Mouse (Mus musculus): Measurements from ENCODE around the gene Taf12. TPM values are rescaled to one million over a fixed set of nuclear protein-coding genes. Genes with fewer than 3 reads are reported as not detected.
A peak's percentile ranks its signal among the peaks of the same experiment; 100 is the strongest.
"Not testable (repeated sequence)": the region's sequence is repeated elsewhere in the genome, so short reads cannot be mapped to it uniquely, and the experiment has no call there.

Taf12 gene
- polyA plus RNA-seq, 1 experiment from 2014 or later, result 68.0 TPM

GRCm38 (mm10) chr4:132302939-132303479, 28.8 kb downstream of the Taf12 start, which contains the start of gene Rab42:
Rab42 (minus strand) TSS chr4:132303385.
- DNase-seq (ENCODE audit: low spot score) (peak; percentile 81), ATAC-seq (replicated peaks; ENCODE audit: low FRiP score) (peak; percentile 24)
- peaks cover 3% of the 10 kb centered on the region; the same call in 1 of the 2 replicates for H3K4me1 ChIP-seq (replicated peaks; ENCODE audit: control insufficient read depth, insufficient read depth, low read length)
- H3K9ac ChIP-seq (ENCODE audit: low read length), result peak within 1 kb of the TSS; percentile 59
- no peaks in the 10 kb centered on the region for H3K9me3 ChIP-seq (ENCODE audit: control insufficient read depth, low read length)
- no peaks in the 10 kb centered on the region for H3K27me3 ChIP-seq (ENCODE audit: control insufficient read depth, insufficient read depth, low read length)
- H3K27ac ChIP-seq (ENCODE audit: low read depth, low read length), result no peak within 1 kb of the TSS
- peak within 1 kb of the TSS; percentile 40 for H3K4me3 ChIP-seq (ENCODE audit: low read depth, low read length)
- WGBS, result 2% methylated on average over 30 of the region's 31 CpGs
- H3K36me3 ChIP-seq (ENCODE audit: control insufficient read depth, insufficient read depth, low read length), result no peaks in the 10 kb centered on the region
- peak within 1 kb of the TSS; percentile 70 for H3K4me2 ChIP-seq (ENCODE audit: low read depth, low read length, severe bottlenecking)

DNA sequence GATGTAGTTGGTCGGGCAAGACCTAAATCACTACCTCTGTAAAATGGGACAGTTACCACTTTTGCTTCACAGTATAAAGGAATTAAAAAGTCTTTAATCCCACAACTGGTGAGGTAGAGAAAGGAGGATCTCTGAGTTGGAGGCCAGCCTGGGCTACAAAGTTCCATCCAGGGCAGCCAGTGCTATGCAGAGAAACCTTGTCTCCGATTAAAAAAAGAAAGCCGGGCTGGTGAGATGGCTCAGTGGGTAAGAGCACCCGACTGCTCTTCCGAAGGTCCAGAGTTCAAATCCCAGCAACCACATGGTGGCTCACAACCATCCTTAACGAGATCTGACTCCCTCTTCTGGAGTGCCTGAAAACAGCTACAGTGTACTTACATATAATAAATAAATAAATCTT, 29.3 kb downstream of the Taf12 start:
- 43% methylated on average over 6 of the region's 6 CpGs for WGBS
- H3K9me3 ChIP-seq (ENCODE audit: control insufficient read depth, low read length); H3K4me1 ChIP-seq (replicated peaks; ENCODE audit: control insufficient read depth, insufficient read depth, low read length); H3K27me3 ChIP-seq (ENCODE audit: control insufficient read depth, insufficient read depth, low read length); DNase-seq (ENCODE audit: low spot score); H3K27ac ChIP-seq (ENCODE audit: low read depth, low read length); H3K36me3 ChIP-seq (ENCODE audit: control insufficient read depth, insufficient read depth, low read length); ATAC-seq (replicated peaks; ENCODE audit: low FRiP score); H3K9ac ChIP-seq (ENCODE audit: low read length): not testable (repeated sequence)
- Histone ChIP-seq H3K4me3 (ENCODE audit: low read depth, low read length) (peak overlapping the region; percentile 40; the same call in 1 of the 2 replicates), H3K4me2 (ENCODE audit: low read depth, low read length, severe bottlenecking) (peak overlapping the region; percentile 70; the same call in 1 of the 2 replicates)

- Histone ChIP-seq H3K36me3 (ENCODE audit: control insufficient read depth, insufficient read depth, low read length) (peaks cover 6% of the 10 kb centered on the region; the same call in 1 of the 2 replicates), H3K4me3 (ENCODE audit: low read depth, low read length) (no peak overlapping the region), H3K27me3 (ENCODE audit: control insufficient read depth, insufficient read depth, low read length) (no peaks in the 10 kb centered on the region), H3K27ac (ENCODE audit: low read depth, low read length) (no peak overlapping the region), H3K4me2 (ENCODE audit: low read depth, low read length, severe bottlenecking) (no peak overlapping the region), H3K9me3 (ENCODE audit: control insufficient read depth, low read length) (no peaks in the 10 kb centered on the region), H3K9ac (ENCODE audit: low read length) (no peak overlapping the region), H3K4me1 (replicated peaks; ENCODE audit: control insufficient read depth, insufficient read depth, low read length) (peaks cover 3% of the 10 kb centered on the region; the same call in 1 of the 2 replicates)
- no peak for ATAC-seq (replicated peaks; ENCODE audit: low FRiP score)
- 90% methylated on average over 8 of the region's 8 CpGs for WGBS
- no peak for DNase-seq (ENCODE audit: low spot score)
These were observed 31.1 kb downstream of the Taf12 start for GRCm38 (mm10) chr4:132305276-132305675.

DNA sequence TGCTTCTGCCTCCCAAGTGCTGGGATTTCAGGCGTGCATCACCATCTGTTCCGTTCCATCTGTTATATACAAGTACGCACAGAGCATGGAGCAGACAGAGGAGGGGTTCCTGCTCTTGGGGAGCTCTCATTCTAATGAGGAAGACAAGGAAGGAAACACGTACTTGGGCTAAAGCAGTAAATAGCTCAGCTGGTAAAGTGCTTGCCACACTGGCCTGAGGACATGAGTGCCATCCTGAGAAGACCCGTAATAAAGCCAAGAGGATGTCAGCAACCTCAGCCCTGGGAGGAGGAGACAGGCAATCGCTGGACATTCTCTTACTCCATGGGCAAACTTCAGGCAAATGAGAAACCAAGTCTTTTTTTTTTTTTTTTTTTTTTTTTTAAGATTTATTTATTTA, 31.8 kb downstream of the Taf12 start:
- WGBS, result 84% methylated on average over 6 of the region's 6 CpGs
- Histone ChIP-seq H3K4me3 (ENCODE audit: low read depth, low read length) (no peak overlapping the region), H3K9me3 (ENCODE audit: control insufficient read depth, low read length) (no peaks in the 10 kb centered on the region), H3K4me1 (replicated peaks; ENCODE audit: control insufficient read depth, insufficient read depth, low read length) (peaks cover 3% of the 10 kb centered on the region; the same call in 1 of the 2 replicates), H3K4me2 (ENCODE audit: low read depth, low read length, severe bottlenecking) (no peak overlapping the region), H3K27me3 (ENCODE audit: control insufficient read depth, insufficient read depth, low read length) (no peaks in the 10 kb centered on the region), H3K9ac (ENCODE audit: low read length) (no peak overlapping the region), H3K36me3 (ENCODE audit: control insufficient read depth, insufficient read depth, low read length) (peaks cover 8% of the 10 kb centered on the region; the same call in 1 of the 2 replicates), H3K27ac (ENCODE audit: low read depth, low read length) (no peak overlapping the region)
- DNase-seq (ENCODE audit: low spot score) (no peak), ATAC-seq (replicated peaks; ENCODE audit: low FRiP score) (no peak)

DNA sequence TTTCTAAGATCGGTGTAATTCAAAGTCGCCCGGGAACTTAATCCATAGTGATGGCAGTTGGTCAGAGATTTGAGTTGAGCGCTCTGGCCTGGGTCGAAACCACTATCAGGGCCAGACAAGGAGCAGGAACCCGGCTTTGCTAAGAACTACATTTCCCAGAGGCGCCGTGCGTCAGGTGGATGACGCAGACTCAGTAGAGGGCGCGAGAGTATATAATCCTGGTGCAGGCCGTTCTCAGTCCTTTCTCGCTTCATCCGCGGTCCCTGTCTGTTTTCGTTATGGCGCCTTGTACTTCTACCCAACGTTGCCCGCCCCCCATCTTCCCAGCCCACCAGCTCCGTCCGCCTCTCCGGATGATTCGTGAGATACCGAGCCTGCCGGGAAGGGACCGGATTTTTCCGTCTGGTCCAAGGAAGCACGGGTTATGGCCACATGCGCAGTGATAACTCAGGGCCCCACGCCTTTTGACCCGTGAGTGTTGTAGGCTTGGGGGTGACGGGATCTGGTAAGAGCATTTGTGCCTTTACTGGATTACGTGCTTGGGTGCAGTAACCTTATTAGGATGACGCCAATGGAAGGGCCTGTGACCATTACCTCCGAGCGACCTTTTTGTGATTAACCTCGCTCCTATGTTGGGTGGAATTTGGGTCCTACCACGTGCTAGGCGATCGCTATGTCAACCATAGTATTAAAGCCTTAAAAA, 34.4 kb downstream of the Taf12 start:
- H3K4me1 ChIP-seq (replicated peaks; ENCODE audit: control insufficient read depth, insufficient read depth, low read length), result no peaks in the 10 kb centered on the region; the same call in 1 of the 2 replicates
- no peaks in the 10 kb centered on the region for H3K9me3 ChIP-seq (ENCODE audit: control insufficient read depth, low read length)
- peak overlapping the region; percentile 73 for H3K4me3 ChIP-seq (ENCODE audit: low read depth, low read length)
- H3K27me3 ChIP-seq (ENCODE audit: control insufficient read depth, insufficient read depth, low read length), result no peaks in the 10 kb centered on the region
- H3K36me3 ChIP-seq (ENCODE audit: control insufficient read depth, insufficient read depth, low read length), result peaks cover 11% of the 10 kb centered on the region; the same call in 1 of the 2 replicates
- peak overlapping the region; percentile 72 for H3K4me2 ChIP-seq (ENCODE audit: low read depth, low read length, severe bottlenecking)
- peak overlapping the region; percentile 74; the same call in 1 of the 2 replicates for H3K27ac ChIP-seq (ENCODE audit: low read depth, low read length)
- H3K9ac ChIP-seq (ENCODE audit: low read length), result peak overlapping the region; percentile 87
- WGBS, result 1% methylated on average over 41 of the region's 41 CpGs
- peak; percentile 92 for ATAC-seq (replicated peaks; ENCODE audit: low FRiP score)
- peak; percentile 90 for DNase-seq (ENCODE audit: low spot score)

- Histone ChIP-seq H3K4me2 (ENCODE audit: low read depth, low read length, severe bottlenecking) (peak overlapping the region; percentile 72), H3K9ac (ENCODE audit: low read length) (peak overlapping the region; percentile 87), H3K4me1 (replicated peaks; ENCODE audit: control insufficient read depth, insufficient read depth, low read length) (no peaks in the 10 kb centered on the region; the same call in 1 of the 2 replicates), H3K27ac (ENCODE audit: low read depth, low read length) (peak overlapping the region; percentile 74), H3K9me3 (ENCODE audit: control insufficient read depth, low read length) (no peaks in the 10 kb centered on the region), H3K27me3 (ENCODE audit: control insufficient read depth, insufficient read depth, low read length) (no peaks in the 10 kb centered on the region), H3K4me3 (ENCODE audit: low read depth, low read length) (peak overlapping the region; percentile 73), H3K36me3 (ENCODE audit: control insufficient read depth, insufficient read depth, low read length) (peaks cover 11% of the 10 kb centered on the region; the same call in 1 of the 2 replicates)
- WGBS, result under 1% methylated on average over 15 of the region's 15 CpGs
- ATAC-seq (replicated peaks; ENCODE audit: low FRiP score) (no peak), DNase-seq (ENCODE audit: low spot score) (no peak)
These were observed 35.1 kb downstream of the Taf12 start for GRCm38 (mm10) chr4:132309140-132309848.

DNA sequence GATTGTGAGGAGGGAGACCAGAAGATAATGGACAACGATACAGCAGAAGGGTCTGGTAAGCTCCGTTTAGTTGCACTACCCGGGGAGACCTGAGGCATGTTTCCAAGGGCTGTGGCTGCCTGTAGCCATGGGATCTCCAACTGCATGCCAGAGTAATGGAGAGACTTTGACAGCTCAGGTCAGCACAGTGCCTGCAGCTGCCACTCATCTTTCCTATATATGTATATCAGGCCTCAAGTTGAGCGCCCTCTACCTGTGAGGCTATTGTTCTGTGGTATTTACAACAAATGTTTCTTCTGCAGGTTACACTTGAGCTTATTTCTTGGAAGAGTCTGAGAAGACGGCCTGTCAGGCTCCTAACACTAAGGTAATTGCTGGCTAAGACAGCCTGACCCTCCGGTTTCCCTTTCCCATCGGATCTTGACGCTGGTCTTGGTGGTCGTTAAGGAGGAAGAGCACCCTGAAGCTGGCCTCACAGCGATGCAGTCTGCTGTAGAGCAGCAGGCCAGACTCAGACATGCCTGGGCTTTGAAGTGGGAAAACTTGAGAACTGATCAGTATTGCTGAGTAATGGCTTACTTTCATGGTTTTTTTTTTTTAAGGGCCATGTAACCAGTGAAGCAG, 35.8 kb downstream of the Taf12 start:
- 32% methylated on average over 10 of the region's 10 CpGs for WGBS
- 0 out of 2 replicates have a peak, but pooled peaks have one; percentile 50 for ATAC-seq (replicated peaks; ENCODE audit: low FRiP score)
- H3K27me3 ChIP-seq (ENCODE audit: control insufficient read depth, insufficient read depth, low read length), result no peaks in the 10 kb centered on the region

GRCm38 (mm10) chr4:132311209-132311608, 37.0 kb downstream of the Taf12 start:
- WGBS, result 28% methylated on average over 1 of the region's 1 CpGs
- no peak for DNase-seq (ENCODE audit: low spot score)
- no peak overlapping the region for H3K9ac ChIP-seq (ENCODE audit: low read length)
- no peaks in the 10 kb centered on the region for H3K9me3 ChIP-seq (ENCODE audit: control insufficient read depth, low read length)
- no peak overlapping the region for H3K27ac ChIP-seq (ENCODE audit: low read depth, low read length)
- H3K4me1 ChIP-seq (replicated peaks; ENCODE audit: control insufficient read depth, insufficient read depth, low read length), result no peaks in the 10 kb centered on the region; the same call in 1 of the 2 replicates
- ATAC-seq (replicated peaks; ENCODE audit: low FRiP score), result no peak
- no peak overlapping the region for H3K4me3 ChIP-seq (ENCODE audit: low read depth, low read length)
- H3K4me2 ChIP-seq (ENCODE audit: low read depth, low read length, severe bottlenecking), result no peak overlapping the region
- H3K36me3 ChIP-seq (ENCODE audit: control insufficient read depth, insufficient read depth, low read length), result peaks cover 11% of the 10 kb centered on the region; the same call in 1 of the 2 replicates
- H3K27me3 ChIP-seq (ENCODE audit: control insufficient read depth, insufficient read depth, low read length), result no peaks in the 10 kb centered on the region

More for the DNA sequence above, 35.8 kb downstream of the Taf12 start:
- peak overlapping the region; percentile 72 for H3K4me2 ChIP-seq (ENCODE audit: low read depth, low read length, severe bottlenecking)
- H3K9me3 ChIP-seq (ENCODE audit: control insufficient read depth, low read length), result no peaks in the 10 kb centered on the region
- H3K9ac ChIP-seq (ENCODE audit: low read length), result peak overlapping the region; percentile 87
- H3K4me1 ChIP-seq (replicated peaks; ENCODE audit: control insufficient read depth, insufficient read depth, low read length), result no peaks in the 10 kb centered on the region; the same call in 1 of the 2 replicates
- peaks cover 11% of the 10 kb centered on the region; the same call in 1 of the 2 replicates for H3K36me3 ChIP-seq (ENCODE audit: control insufficient read depth, insufficient read depth, low read length)
- H3K27ac ChIP-seq (ENCODE audit: low read depth, low read length), result peak overlapping the region; percentile 74
- H3K4me3 ChIP-seq (ENCODE audit: low read depth, low read length), result peak overlapping the region; percentile 73
- DNase-seq (ENCODE audit: low spot score), result no peak

Measured in forebrain, embryonic 11.5 days (tissue).